Mouse (Mus musculus): ENCODE data around the gene Gm47841. TPM values are rescaled to one million over a fixed set of nuclear protein-coding genes. Genes with fewer than 3 reads are reported as not detected.

Gene Gm47841
- polyA plus RNA-seq, 1 experiment from 2014 or later, result not detected

- Histone ChIP-seq H3K9me3 (no peaks in the 10 kb centered on the region), H3K4me3 (no peak overlapping the region), H3K4me1 (replicated peaks) (peaks cover 75% of the 10 kb centered on the region), H3K27ac (peak overlapping the region; percentile 69), H3K36me3 (no peaks in the 10 kb centered on the region), H3K27me3 (ENCODE audit: insufficient read depth, poor library complexity, severe bottlenecking) (no peaks in the 10 kb centered on the region; the same call in 1 of the 2 replicates)
- no peak for DNase-seq (ENCODE audit: low spot score)
- WGBS, result 79% methylated on average over 9 of the region's 9 CpGs
Observed at GRCm38 (mm10) chr15:101080031-101080520, 32.9 kb upstream of the Gm47841 start.

GRCm38 (mm10) chr15:101078731-101079156 is 31.5 kb upstream of the Gm47841 start:
- Histone ChIP-seq H3K9me3 (no peaks in the 10 kb centered on the region), H3K4me1 (replicated peaks) (peaks cover 80% of the 10 kb centered on the region), H3K27ac (peak overlapping the region; percentile 97), H3K36me3 (peaks cover 10% of the 10 kb centered on the region), H3K4me3 (peak overlapping the region; percentile 95), H3K27me3 (ENCODE audit: insufficient read depth, poor library complexity, severe bottlenecking) (no peaks in the 10 kb centered on the region; the same call in 1 of the 2 replicates)
- under 1% methylated on average over 30 of the region's 30 CpGs for WGBS
- peak; percentile 89 for DNase-seq (ENCODE audit: low spot score)

GRCm38 (mm10) chr15:101077813-101078730 is 30.9 kb upstream of the Gm47841 start, which contains the start of gene Fignl2:
Gene Fignl2 (minus strand): TSS chr15:101078567.
- Histone ChIP-seq H3K27me3 (ENCODE audit: insufficient read depth, poor library complexity, severe bottlenecking) (no peaks in the 10 kb centered on the region; the same call in 1 of the 2 replicates), H3K4me1 (replicated peaks) (peaks cover 87% of the 10 kb centered on the region), H3K9me3 (no peaks in the 10 kb centered on the region), H3K36me3 (peaks cover 17% of the 10 kb centered on the region), H3K27ac (peak within 1 kb of the TSS; percentile 97), H3K4me3 (peak within 1 kb of the TSS; percentile 95)
- WGBS, result under 1% methylated on average over 96 of the region's 96 CpGs
- peak; percentile 84 for DNase-seq (ENCODE audit: low spot score)

- H3K27me3 ChIP-seq (ENCODE audit: insufficient read depth, poor library complexity, severe bottlenecking), result no peaks in the 10 kb centered on the region
- under 1% methylated on average over 34 of the region's 34 CpGs for WGBS
- no peaks in the 10 kb centered on the region for H3K9me3 ChIP-seq
- peak overlapping the region; percentile 97 for H3K27ac ChIP-seq
- peak overlapping the region; percentile 95 for H3K4me3 ChIP-seq
- peak; percentile 74 for DNase-seq (ENCODE audit: low spot score)
- H3K4me1 ChIP-seq (replicated peaks), result peaks cover 90% of the 10 kb centered on the region
- peaks cover 23% of the 10 kb centered on the region for H3K36me3 ChIP-seq
Observed at GRCm38 (mm10) chr15:101077001-101077812, 30.0 kb upstream of the Gm47841 start.

- no peaks in the 10 kb centered on the region for H3K9me3 ChIP-seq
- peaks cover 23% of the 10 kb centered on the region for H3K36me3 ChIP-seq
- H3K4me3 ChIP-seq, result peak overlapping the region; percentile 95
- peaks cover 90% of the 10 kb centered on the region for H3K4me1 ChIP-seq (replicated peaks)
- H3K27ac ChIP-seq, result peak overlapping the region; percentile 97
- 2% methylated on average over 26 of the region's 26 CpGs for WGBS
- peak; percentile 77 for DNase-seq (ENCODE audit: low spot score)
- H3K27me3 ChIP-seq (ENCODE audit: insufficient read depth, poor library complexity, severe bottlenecking), result no peaks in the 10 kb centered on the region
Observed at GRCm38 (mm10) chr15:101076071-101077000, 29.1 kb upstream of the Gm47841 start.

- Histone ChIP-seq H3K36me3 (peaks cover 23% of the 10 kb centered on the region), H3K9me3 (no peaks in the 10 kb centered on the region), H3K4me3 (peak overlapping the region; percentile 95), H3K27ac (peak overlapping the region; percentile 97), H3K4me1 (replicated peaks) (peaks cover 90% of the 10 kb centered on the region), H3K27me3 (ENCODE audit: insufficient read depth, poor library complexity, severe bottlenecking) (no peaks in the 10 kb centered on the region)
- no peak for DNase-seq (ENCODE audit: low spot score)
- 14% methylated on average over 5 of the region's 5 CpGs for whole genome bisulfite sequencing
Observed at GRCm38 (mm10) chr15:101075656-101076055, 28.5 kb upstream of the Gm47841 start.

- no peak for DNase-seq (ENCODE audit: low spot score)
- peaks cover 90% of the 10 kb centered on the region for H3K4me1 ChIP-seq (replicated peaks)
- H3K4me3 ChIP-seq, result peak overlapping the region; percentile 95
- H3K9me3 ChIP-seq, result no peaks in the 10 kb centered on the region
- peak overlapping the region; percentile 97 for H3K27ac ChIP-seq
- WGBS, result 61% methylated on average over 4 of the region's 4 CpGs
- no peaks in the 10 kb centered on the region for H3K27me3 ChIP-seq (ENCODE audit: insufficient read depth, poor library complexity, severe bottlenecking)
- H3K36me3 ChIP-seq, result peaks cover 23% of the 10 kb centered on the region
Observed at GRCm38 (mm10) chr15:101075150-101075549, 28.0 kb upstream of the Gm47841 start.

- no peak for DNase-seq (ENCODE audit: low spot score)
- peaks cover 90% of the 10 kb centered on the region for H3K4me1 ChIP-seq (replicated peaks)
- 83% methylated on average over 5 of the region's 5 CpGs for WGBS
Observed at GRCm38 (mm10) chr15:101074067-101074466, 26.9 kb upstream of the Gm47841 start.

GRCm38 (mm10) chr15:101072736-101073135 is 25.5 kb upstream of the Gm47841 start:
- Histone ChIP-seq H3K4me3 (no peak overlapping the region), H3K9me3 (no peaks in the 10 kb centered on the region), H3K27ac (no peak overlapping the region), H3K4me1 (replicated peaks) (peaks cover 96% of the 10 kb centered on the region), H3K36me3 (peaks cover 28% of the 10 kb centered on the region), H3K27me3 (ENCODE audit: insufficient read depth, poor library complexity, severe bottlenecking) (no peaks in the 10 kb centered on the region)
- no peak for DNase-seq (ENCODE audit: low spot score)
- WGBS, result 52% methylated on average over 2 of the region's 2 CpGs

More at GRCm38 (mm10) chr15:101074067-101074466, 26.9 kb upstream of the Gm47841 start:
- H3K27ac ChIP-seq, result peak overlapping the region; percentile 54; the same call in 1 of the 2 replicates
- H3K36me3 ChIP-seq, result peaks cover 23% of the 10 kb centered on the region
- H3K4me3 ChIP-seq, result peak overlapping the region; percentile 5; the same call in 1 of the 2 replicates
- H3K27me3 ChIP-seq (ENCODE audit: insufficient read depth, poor library complexity, severe bottlenecking), result no peaks in the 10 kb centered on the region
- no peaks in the 10 kb centered on the region for H3K9me3 ChIP-seq

GRCm38 (mm10) chr15:101070762-101071161 is 23.6 kb upstream of the Gm47841 start:
- DNase-seq (ENCODE audit: low spot score), result no peak
- 36% methylated on average over 5 of the region's 5 CpGs for WGBS
- peak overlapping the region; percentile 89 for H3K27ac ChIP-seq
- H3K4me3 ChIP-seq, result no peak overlapping the region
- H3K36me3 ChIP-seq, result peaks cover 30% of the 10 kb centered on the region
- no peaks in the 10 kb centered on the region for H3K9me3 ChIP-seq
- H3K4me1 ChIP-seq (replicated peaks), result peaks cover 100% of the 10 kb centered on the region
- no peaks in the 10 kb centered on the region for H3K27me3 ChIP-seq (ENCODE audit: insufficient read depth, poor library complexity, severe bottlenecking)

GRCm38 (mm10) chr15:101069641-101070190 is 22.5 kb upstream of the Gm47841 start:
- Histone ChIP-seq H3K36me3 (peaks cover 30% of the 10 kb centered on the region), H3K4me1 (replicated peaks) (peaks cover 100% of the 10 kb centered on the region), H3K4me3 (peak overlapping the region; percentile 22), H3K27ac (peak overlapping the region; percentile 89), H3K9me3 (no peaks in the 10 kb centered on the region), H3K27me3 (ENCODE audit: insufficient read depth, poor library complexity, severe bottlenecking) (no peaks in the 10 kb centered on the region)
- DNase-seq (ENCODE audit: low spot score), result no peak
- WGBS, result 49% methylated on average over 9 of the region's 9 CpGs
